In the genomic region with DNA sequence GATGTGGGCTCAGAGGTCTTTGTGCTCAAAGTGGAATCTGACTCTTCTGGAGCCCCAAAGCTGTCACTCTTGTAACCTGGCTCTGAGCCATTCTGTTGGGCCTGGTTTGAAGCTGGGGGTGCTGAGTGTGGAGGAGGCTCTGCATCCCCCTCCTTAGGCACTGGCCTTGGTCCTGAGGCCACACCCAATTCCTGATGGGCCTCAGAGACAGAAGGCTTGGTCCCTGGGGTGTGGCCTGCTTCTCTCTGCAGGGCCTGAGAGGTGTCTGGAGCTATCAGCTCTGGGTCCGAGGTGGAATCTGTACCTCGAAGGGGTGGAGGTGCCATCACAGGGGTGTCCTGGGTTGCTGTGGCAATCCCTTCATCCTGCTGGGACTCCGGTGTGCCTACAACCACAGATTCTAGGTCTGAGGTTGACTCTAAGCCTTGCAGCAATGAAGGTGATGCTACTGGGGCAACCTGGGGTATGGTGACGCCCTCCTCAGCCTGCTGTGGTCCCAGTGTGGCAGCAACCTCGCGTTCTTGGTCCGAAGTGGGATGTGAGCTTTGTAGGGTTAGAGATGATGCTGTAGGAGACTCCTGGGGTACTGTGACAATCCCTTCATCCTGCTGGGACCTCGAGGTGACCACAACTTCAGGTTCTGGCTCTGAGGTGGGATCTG, we compare ENCODE assay signal across 18 mouse cellular contexts. TPM values are rescaled to one million over a fixed set of nuclear protein-coding genes. Genes with fewer than 3 reads are reported as not detected.
DNase-seq lines count a peak whose midpoint lies in the region; ATAC-seq and TF ChIP-seq lines count a peak whose summit lies in the region.
"Had no signal": no experiment of that assay in that cellular context is flagged by ENCODE, and none has a peak within 500 bp of the region (broad histone marks: within the 10 kb centered on the region; RNA-seq: fewer than 3 reads in every experiment).

No protein-coding gene starts in this region.

- ATAC-seq in hindbrain, embryonic 16.5 days = no peak
- ATAC-seq in midbrain, embryonic 15.5 days (replicated peaks) = no peak

- H3K36me3 ChIP-seq in embryonic facial prominence, embryonic 10.5 days (replicated peaks) = peaks cover 42% of the 10 kb centered on the region
- peaks cover 24% of the 10 kb centered on the region for H3K36me3 ChIP-seq in hindbrain, embryonic 16.5 days (ENCODE audit: control insufficient read depth, insufficient read depth, low read length)
- H3K36me3 ChIP-seq in midbrain, embryonic 15.5 days (replicated peaks) = peaks cover 6% of the 10 kb centered on the region; the same call in 1 of the 2 replicates

- TF ChIP-seq CTCF in gastrocnemius, adult 2 months (IDR thresholded peaks at IDR 0.05) = no peak

- peak; percentile 10 for DNase-seq in gastrocnemius, adult 2 months
- no peak for DNase-seq in gastrocnemius, postnatal 4 days (ENCODE audit: low spot score in 2 of 2)
- DNase-seq in embryonic facial prominence, embryonic 10.5 days (ENCODE audit: low spot score) = no peak
- DNase-seq in adrenal gland, adult (ENCODE audit: inconsistent age in 2 of 2, low spot score in 1 of 2) = no peak
- DNase-seq in embryo, embryonic 9.5 days (ENCODE audit: extremely low spot score) = no peak
- no peak for DNase-seq in frontal cortex, postnatal 10 days (ENCODE audit: low spot score in 2 of 2)
- DNase-seq: B cell, adult 2 months; heart, postnatal 14 days; kidney, adult 8-10 months; layer of hippocampus, adult 9-11 months had no signal

- H3K4me3 ChIP-seq in gastrocnemius, adult 2 months = no peak overlapping the region
- no peak overlapping the region for H3K4me3 ChIP-seq in embryonic facial prominence, embryonic 10.5 days
- H3K4me3 ChIP-seq in hindbrain, embryonic 16.5 days (ENCODE audit: low read length) = no peak overlapping the region
- H3K4me3 ChIP-seq in midbrain, embryonic 15.5 days = no peak overlapping the region

- no peak overlapping the region for H3K9ac ChIP-seq in hindbrain, embryonic 16.5 days (ENCODE audit: low read depth, low read length)
- no peak overlapping the region for H3K9ac ChIP-seq in midbrain, embryonic 15.5 days

- no peak overlapping the region for H3K27ac ChIP-seq in gastrocnemius, adult 2 months
- H3K27ac ChIP-seq in embryonic facial prominence, embryonic 10.5 days (replicated peaks) = 0 out of 2 replicates have a peak overlapping the region, but pooled peaks have one; percentile 3
- peak overlapping the region; percentile 68 for H3K27ac ChIP-seq in hindbrain, embryonic 16.5 days (ENCODE audit: low read depth, low read length)
- H3K27ac ChIP-seq in midbrain, embryonic 15.5 days = peak overlapping the region; percentile 78

- intact Hi-C loops in gastrocnemius, adult 2 months (cut with DNase I) = no loop called here

- no peaks in the 10 kb centered on the region for H3K9me3 ChIP-seq in embryonic facial prominence, embryonic 10.5 days
- H3K9me3 ChIP-seq in hindbrain, embryonic 16.5 days (ENCODE audit: control insufficient read depth, low read length) = no peaks in the 10 kb centered on the region
- H3K9me3 ChIP-seq in midbrain, embryonic 15.5 days = no peaks in the 10 kb centered on the region
- H3K9me3 ChIP-seq: G1E had no signal

- no peak overlapping the region for H3K4me2 ChIP-seq in hindbrain, embryonic 16.5 days (ENCODE audit: low read length)
- H3K4me2 ChIP-seq in midbrain, embryonic 15.5 days = no peak overlapping the region

- WGBS in embryonic facial prominence, embryonic 10.5 days = 85% methylated on average over 8 of the region's 8 CpGs
- 80% methylated on average over 8 of the region's 8 CpGs for WGBS in hindbrain, embryonic 16.5 days
- WGBS in midbrain, embryonic 15.5 days = 89% methylated on average over 8 of the region's 8 CpGs

- peaks cover 74% of the 10 kb centered on the region for H3K4me1 ChIP-seq in embryonic facial prominence, embryonic 10.5 days
- H3K4me1 ChIP-seq in hindbrain, embryonic 16.5 days (ENCODE audit: control insufficient read depth, insufficient read depth, low read depth, low read length) = peaks cover 49% of the 10 kb centered on the region
- peaks cover 70% of the 10 kb centered on the region for H3K4me1 ChIP-seq in midbrain, embryonic 15.5 days

- peaks cover 36% of the 10 kb centered on the region for H3K27me3 ChIP-seq in embryonic facial prominence, embryonic 10.5 days (replicated peaks; ENCODE audit: low read depth, poor library complexity, severe bottlenecking)
- no peaks in the 10 kb centered on the region for H3K27me3 ChIP-seq in hindbrain, embryonic 16.5 days (replicated peaks; ENCODE audit: control insufficient read depth, insufficient read depth, low read length)
- no peaks in the 10 kb centered on the region for H3K27me3 ChIP-seq in midbrain, embryonic 15.5 days (replicated peaks)

RNA-seq across cellular contexts. Expression of a gene that starts 5.4 kb away (rescaled TPM):
- under 1 TPM; 0.28 to 0.38 TPM for total RNA-seq in gastrocnemius, adult 2 months (2021)
- total RNA-seq in gastrocnemius, postnatal 4 days (2021) = 1 to 10 TPM; 2.0 to 2.2 TPM
- polyA plus RNA-seq in embryonic facial prominence, embryonic 10.5 days (2016; fragmentation: Nextera tagmentation; extraction: Ambion mirVana) = 9.8 and 10.5 TPM in 2 replicates
- 72.1 and 81.0 TPM in 2 replicates for polyA plus RNA-seq in hindbrain, embryonic 16.5 days (2015; fragmentation: Nextera tagmentation; extraction: Ambion mirVana)
- polyA plus RNA-seq in midbrain, embryonic 15.5 days (2015; fragmentation: Nextera tagmentation; extraction: Ambion mirVana) = 103 and 106 TPM in 2 replicates
- total RNA-seq: common myeloid progenitor, adult 5-6 weeks; granulocyte monocyte progenitor cell, adult 5-6 weeks had no signal
- polyA plus RNA-seq: G1E had no signal

RNA-seq across cellular contexts. Expression of a gene that starts 25.5 kb away (rescaled TPM):
- 10 to 100 TPM; 57.3 to 79.3 TPM for total RNA-seq in gastrocnemius, adult 2 months (2021)
- 10 to 100 TPM; 55.1 to 59.1 TPM for total RNA-seq in gastrocnemius, postnatal 4 days (2021)
- polyA plus RNA-seq in embryonic facial prominence, embryonic 10.5 days (2016; fragmentation: Nextera tagmentation; extraction: Ambion mirVana) = 66.9 and 74.2 TPM in 2 replicates
- 29.3 and 35.2 TPM in 2 replicates for polyA plus RNA-seq in hindbrain, embryonic 16.5 days (2015; fragmentation: Nextera tagmentation; extraction: Ambion mirVana)
- 33.3 TPM in 2 replicates for polyA plus RNA-seq in midbrain, embryonic 15.5 days (2015; fragmentation: Nextera tagmentation; extraction: Ambion mirVana)

RNA-seq across cellular contexts. Expression of a gene that starts 38.0 kb away (rescaled TPM):
- not detected for total RNA-seq in gastrocnemius, adult 2 months (2021)
- not detected for total RNA-seq in gastrocnemius, postnatal 4 days (2021)
- not detected in 2 replicates for polyA plus RNA-seq in embryonic facial prominence, embryonic 10.5 days (2016; fragmentation: Nextera tagmentation; extraction: Ambion mirVana)
- polyA plus RNA-seq in hindbrain, embryonic 16.5 days (2015; fragmentation: Nextera tagmentation; extraction: Ambion mirVana) = not detected in 2 replicates
- polyA plus RNA-seq in midbrain, embryonic 15.5 days (2015; fragmentation: Nextera tagmentation; extraction: Ambion mirVana) = not detected in 2 replicates
- total RNA-seq: common myeloid progenitor, adult 5-6 weeks; G1E; granulocyte monocyte progenitor cell, adult 5-6 weeks; heart, postnatal 14 days had no signal
- polyA plus RNA-seq: G1E; limb, embryonic 11.5 days; neural tube, embryonic 11.5 days; stomach, embryonic 14.5 days had no signal

RNA-seq across cellular contexts. Expression of a gene that starts 53.7 kb away (rescaled TPM):
- 10 to 100 TPM; 20.8 to 23.8 TPM for total RNA-seq in gastrocnemius, adult 2 months (2021)
- 10 to 100 TPM; 40.2 to 50.8 TPM for total RNA-seq in gastrocnemius, postnatal 4 days (2021)
- 109 and 114 TPM in 2 replicates for polyA plus RNA-seq in embryonic facial prominence, embryonic 10.5 days (2016; fragmentation: Nextera tagmentation; extraction: Ambion mirVana)
- polyA plus RNA-seq in hindbrain, embryonic 16.5 days (2015; fragmentation: Nextera tagmentation; extraction: Ambion mirVana) = 98.2 and 98.7 TPM in 2 replicates
- 90.5 and 96.6 TPM in 2 replicates for polyA plus RNA-seq in midbrain, embryonic 15.5 days (2015; fragmentation: Nextera tagmentation; extraction: Ambion mirVana)

RNA-seq across cellular contexts. Expression of a gene that starts 57.9 kb away (rescaled TPM):
- total RNA-seq in gastrocnemius, adult 2 months (2021) = 1 to 10 TPM in 1 of 2 experiments, under 1 TPM in 1; 0.46 to 1.2 TPM
- 1 to 10 TPM in 1 of 2 experiments, under 1 TPM in 1; 0.98 to 1.7 TPM for total RNA-seq in gastrocnemius, postnatal 4 days (2021)
- polyA plus RNA-seq in embryonic facial prominence, embryonic 10.5 days (2016; fragmentation: Nextera tagmentation; extraction: Ambion mirVana) = 5.0 and 5.1 TPM in 2 replicates
- 26.6 and 30.6 TPM in 2 replicates for polyA plus RNA-seq in hindbrain, embryonic 16.5 days (2015; fragmentation: Nextera tagmentation; extraction: Ambion mirVana)
- 10.2 and 12.0 TPM in 2 replicates for polyA plus RNA-seq in midbrain, embryonic 15.5 days (2015; fragmentation: Nextera tagmentation; extraction: Ambion mirVana)
- total RNA-seq: common myeloid progenitor, adult 5-6 weeks; G1E; granulocyte monocyte progenitor cell, adult 5-6 weeks had no signal
- polyA plus RNA-seq: G1E had no signal
